Mouse (Mus musculus): ENCODE data around the gene Phxr2. TPM values are rescaled to one million over a fixed set of nuclear protein-coding genes. Genes with fewer than 3 reads are reported as not detected.
A peak's percentile ranks its signal among the peaks of the same experiment; 100 is the strongest.

The Phxr2 gene
- total and polyA plus RNA-seq, 2 experiments from 2014 or later: not detected

GRCm38 (mm10) chr10:99097374-99097773 is 28.8 kb downstream of the Phxr2 start:
- Histone ChIP-seq H3K36me3 (ENCODE audit: insufficient read depth, low read length) (no peaks in the 10 kb centered on the region), H3K9me3 (ENCODE audit: low read length) (no peaks in the 10 kb centered on the region), H3K4me2 (ENCODE audit: low read depth, low read length, poor library complexity, severe bottlenecking) (no peak overlapping the region), H3K9ac (replicated peaks; ENCODE audit: low read length, poor library complexity, severe bottlenecking) (no peak overlapping the region), H3K27ac (ENCODE audit: low read depth, low read length) (no peak overlapping the region), H3K27me3 (ENCODE audit: insufficient read depth, low read length) (no peaks in the 10 kb centered on the region), H3K4me1 (ENCODE audit: insufficient read depth, low read length) (no peaks in the 10 kb centered on the region), H3K4me3 (ENCODE audit: low read depth, low read length) (no peak overlapping the region)
- 72% methylated on average over 10 of the region's 10 CpGs for WGBS
- TF ChIP-seq CTCF (IDR thresholded peaks at IDR 0.05): peak; percentile 78
- DNase-seq (ENCODE audit: low spot score) (peak; percentile 64), ATAC-seq (ENCODE audit: low FRiP score) (no peak)

GRCm38 (mm10) chr10:99095114-99095513 is 31.0 kb downstream of the Phxr2 start:
- WGBS: 92% methylated on average over 2 of the region's 2 CpGs
- TF ChIP-seq CTCF (IDR thresholded peaks at IDR 0.05): no peak
- H3K36me3 ChIP-seq (ENCODE audit: insufficient read depth, low read length): no peaks in the 10 kb centered on the region
- H3K4me1 ChIP-seq (ENCODE audit: insufficient read depth, low read length): no peaks in the 10 kb centered on the region
- no peak overlapping the region for H3K9ac ChIP-seq (replicated peaks; ENCODE audit: low read length, poor library complexity, severe bottlenecking)
- no peaks in the 10 kb centered on the region for H3K9me3 ChIP-seq (ENCODE audit: low read length)
- H3K4me3 ChIP-seq (ENCODE audit: low read depth, low read length): no peak overlapping the region
- H3K27me3 ChIP-seq (ENCODE audit: insufficient read depth, low read length): no peaks in the 10 kb centered on the region
- DNase-seq (ENCODE audit: low spot score) (no peak), ATAC-seq (ENCODE audit: low FRiP score) (no peak)
- no peak overlapping the region for H3K27ac ChIP-seq (ENCODE audit: low read depth, low read length)
- H3K4me2 ChIP-seq (ENCODE audit: low read depth, low read length, poor library complexity, severe bottlenecking): no peak overlapping the region

- TF ChIP-seq CTCF (IDR thresholded peaks at IDR 0.05): no peak
- 87% methylated on average over 2 of the region's 2 CpGs for WGBS
- no peak for ATAC-seq (ENCODE audit: low FRiP score)
These were observed 32.8 kb downstream of the Phxr2 start for GRCm38 (mm10) chr10:99093364-99093763.

GRCm38 (mm10) chr10:99089906-99090305 is 36.2 kb downstream of the Phxr2 start:
- no peak overlapping the region for H3K4me3 ChIP-seq (ENCODE audit: low read depth, low read length)
- WGBS: 84% methylated on average over 6 of the region's 6 CpGs
- no peaks in the 10 kb centered on the region for H3K9me3 ChIP-seq (ENCODE audit: low read length)
- H3K36me3 ChIP-seq (ENCODE audit: insufficient read depth, low read length): no peaks in the 10 kb centered on the region
- ATAC-seq (ENCODE audit: low FRiP score) (no peak), DNase-seq (ENCODE audit: low spot score) (no peak)
- H3K27me3 ChIP-seq (ENCODE audit: insufficient read depth, low read length): no peaks in the 10 kb centered on the region
- H3K9ac ChIP-seq (replicated peaks; ENCODE audit: low read length, poor library complexity, severe bottlenecking): no peak overlapping the region
- no peak for TF ChIP-seq CTCF (IDR thresholded peaks at IDR 0.05)
- H3K27ac ChIP-seq (ENCODE audit: low read depth, low read length): no peak overlapping the region
- H3K4me2 ChIP-seq (ENCODE audit: low read depth, low read length, poor library complexity, severe bottlenecking): no peak overlapping the region
- H3K4me1 ChIP-seq (ENCODE audit: insufficient read depth, low read length): no peaks in the 10 kb centered on the region

More at GRCm38 (mm10) chr10:99093364-99093763, 32.8 kb downstream of the Phxr2 start:
- no peaks in the 10 kb centered on the region for H3K36me3 ChIP-seq (ENCODE audit: insufficient read depth, low read length)
- H3K9ac ChIP-seq (replicated peaks; ENCODE audit: low read length, poor library complexity, severe bottlenecking): no peak overlapping the region
- H3K27me3 ChIP-seq (ENCODE audit: insufficient read depth, low read length): no peaks in the 10 kb centered on the region
- no peak for DNase-seq (ENCODE audit: low spot score)
- no peaks in the 10 kb centered on the region for H3K9me3 ChIP-seq (ENCODE audit: low read length)
- H3K4me3 ChIP-seq (ENCODE audit: low read depth, low read length): no peak overlapping the region
- H3K4me1 ChIP-seq (ENCODE audit: insufficient read depth, low read length): no peaks in the 10 kb centered on the region
- no peak overlapping the region for H3K27ac ChIP-seq (ENCODE audit: low read depth, low read length)
- H3K4me2 ChIP-seq (ENCODE audit: low read depth, low read length, poor library complexity, severe bottlenecking): no peak overlapping the region

GRCm38 (mm10) chr10:99086029-99086428 is 40.1 kb downstream of the Phxr2 start:
- H3K9me3 ChIP-seq (ENCODE audit: low read length): no peaks in the 10 kb centered on the region
- WGBS: 69% methylated on average over 6 of the region's 6 CpGs
- ATAC-seq (ENCODE audit: low FRiP score) (no peak), DNase-seq (ENCODE audit: low spot score) (no peak)
- no peak for TF ChIP-seq CTCF (IDR thresholded peaks at IDR 0.05)
- H3K36me3 ChIP-seq (ENCODE audit: insufficient read depth, low read length): no peaks in the 10 kb centered on the region
- no peak overlapping the region for H3K9ac ChIP-seq (replicated peaks; ENCODE audit: low read length, poor library complexity, severe bottlenecking)
- no peaks in the 10 kb centered on the region for H3K4me1 ChIP-seq (ENCODE audit: insufficient read depth, low read length)
- no peak overlapping the region for H3K4me2 ChIP-seq (ENCODE audit: low read depth, low read length, poor library complexity, severe bottlenecking)
- no peaks in the 10 kb centered on the region for H3K27me3 ChIP-seq (ENCODE audit: insufficient read depth, low read length)
- no peak overlapping the region for H3K4me3 ChIP-seq (ENCODE audit: low read depth, low read length)
- no peak overlapping the region for H3K27ac ChIP-seq (ENCODE audit: low read depth, low read length)

- Histone ChIP-seq H3K9ac (replicated peaks; ENCODE audit: low read length, poor library complexity, severe bottlenecking) (no peak overlapping the region), H3K4me1 (ENCODE audit: insufficient read depth, low read length) (no peaks in the 10 kb centered on the region), H3K9me3 (ENCODE audit: low read length) (no peaks in the 10 kb centered on the region), H3K27ac (ENCODE audit: low read depth, low read length) (no peak overlapping the region), H3K36me3 (ENCODE audit: insufficient read depth, low read length) (no peaks in the 10 kb centered on the region), H3K4me2 (ENCODE audit: low read depth, low read length, poor library complexity, severe bottlenecking) (peak overlapping the region; percentile 13; the same call in 1 of the 2 replicates), H3K27me3 (ENCODE audit: insufficient read depth, low read length) (no peaks in the 10 kb centered on the region), H3K4me3 (ENCODE audit: low read depth, low read length) (no peak overlapping the region)
- no peak for DNase-seq (ENCODE audit: low spot score)
- ATAC-seq (ENCODE audit: low FRiP score): peak; percentile 35; the same call in 1 of the 2 replicates
- 68% methylated on average over 6 of the region's 6 CpGs for WGBS
- TF ChIP-seq CTCF (IDR thresholded peaks at IDR 0.05): no peak
These were observed 40.9 kb downstream of the Phxr2 start for GRCm38 (mm10) chr10:99085240-99085587.

Data from midbrain, postnatal 0 days (tissue).